Mouse (Mus musculus) ES-Bruce4 (cell line): Measurements from ENCODE around the gene Prmt3. TPM values are rescaled to one million over a fixed set of nuclear protein-coding genes. Genes with fewer than 3 reads are reported as not detected.
A peak's percentile ranks its signal among the peaks of the same experiment; 100 is the strongest.

ENCODE experiments used
- H3K27ac ChIP-seq: 2 replicates; pipeline ENCODE4 v1.5.1; 2012; ENCODE audit warnings: low read length, inconsistent platforms; ENCODE audit not compliant: insufficient read depth
- H3K27me3 ChIP-seq: 2 replicates; pipeline ENCODE4 v1.6.1; 2012; ENCODE audit warnings: mild to moderate bottlenecking, low read length, inconsistent platforms; ENCODE audit not compliant: control insufficient read depth, poor library complexity, insufficient read depth, severe bottlenecking
- H3K36me3 ChIP-seq: 2 replicates; pipeline ENCODE4 v1.6.1; 2012; ENCODE audit warnings: inconsistent platforms, mild to moderate bottlenecking, low read length, moderate library complexity; ENCODE audit not compliant: control insufficient read depth, poor library complexity, insufficient read depth, severe bottlenecking
- H3K4me1 ChIP-seq: one replicate; pipeline ENCODE4 v1.8.1; 2011; ENCODE audit warnings: low read length; ENCODE audit not compliant: control insufficient read depth, insufficient read depth
- H3K4me3 ChIP-seq: 2 replicates; pipeline ENCODE4 v1.5.1; 2011; ENCODE audit warnings: low read depth, mild to moderate bottlenecking, low read length
- H3K9ac ChIP-seq: 2 replicates; pipeline ENCODE4 v1.6.1; 2012; ENCODE audit warnings: low read depth, mild to moderate bottlenecking, inconsistent platforms; ENCODE audit not compliant: poor library complexity, severe bottlenecking
- H3K9me3 ChIP-seq: replicated peaks from 2 replicates; pipeline ENCODE4 v1.6.1; 2012; ENCODE audit warnings: mild to moderate bottlenecking, low read length, inconsistent platforms; ENCODE audit not compliant: control insufficient read depth, poor library complexity, insufficient read depth, severe bottlenecking
- CTCF ChIP-seq: IDR thresholded peaks from one replicate; pipeline ENCODE4 v1.8.1; 2011; ENCODE audit warnings: low read depth, low read length
- EP300 ChIP-seq: IDR thresholded peaks from 2 replicates; pipeline ENCODE4 v1.6.1; 2011; ENCODE audit warnings: low read depth, low read length; ENCODE audit not compliant: insufficient read depth
- POLR2A ChIP-seq: IDR thresholded peaks from one replicate; pipeline ENCODE4 v1.8.1; 2011; ENCODE audit warnings: low read length; ENCODE audit not compliant: insufficient read depth
- polyA plus RNA-seq: library from polyadenylated mRNA; stranded (reverse); fragments of >200 nt; gene quantifications from 2 replicates; pipeline ENCODE4 v1.2.4, GENCODE M21; 2011; ENCODE audit warnings: low read depth; ENCODE audit not compliant: missing spikeins, insufficient read depth, insufficient read length

Prmt3 gene
- polyA plus RNA-seq, 1 experiment = 83.3 TPM

DNA sequence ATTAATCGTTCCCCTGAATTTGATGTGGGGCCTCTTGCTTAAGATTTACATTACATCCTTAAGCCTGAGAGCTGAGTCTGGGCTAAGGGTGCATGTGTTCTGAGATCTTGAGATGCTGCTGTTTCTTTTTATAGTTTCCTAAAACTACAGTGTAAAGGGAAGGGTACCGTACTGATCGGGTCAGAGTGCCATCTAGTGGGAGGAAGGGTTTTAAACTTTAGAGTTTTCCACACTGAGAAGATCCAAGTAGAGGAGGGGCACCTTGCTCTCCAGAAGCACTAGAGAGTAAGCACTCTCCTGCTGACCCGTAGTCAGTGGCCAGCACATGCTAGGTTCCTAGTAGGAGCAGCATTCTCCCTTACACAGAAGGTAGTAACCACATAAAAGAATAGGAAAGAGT, 33.2 kb downstream of the Prmt3 start:
- Histone ChIP-seq H3K9ac (no peak overlapping the region), H3K36me3 (peaks cover 43% of the 10 kb centered on the region), H3K27ac (no peak overlapping the region), H3K4me3 (no peak overlapping the region), H3K4me1 (no peaks in the 10 kb centered on the region), H3K27me3 (no peaks in the 10 kb centered on the region), H3K9me3 (no peaks in the 10 kb centered on the region)
- TF ChIP-seq CTCF (peak; percentile 4), EP300 (no peak)

DNA sequence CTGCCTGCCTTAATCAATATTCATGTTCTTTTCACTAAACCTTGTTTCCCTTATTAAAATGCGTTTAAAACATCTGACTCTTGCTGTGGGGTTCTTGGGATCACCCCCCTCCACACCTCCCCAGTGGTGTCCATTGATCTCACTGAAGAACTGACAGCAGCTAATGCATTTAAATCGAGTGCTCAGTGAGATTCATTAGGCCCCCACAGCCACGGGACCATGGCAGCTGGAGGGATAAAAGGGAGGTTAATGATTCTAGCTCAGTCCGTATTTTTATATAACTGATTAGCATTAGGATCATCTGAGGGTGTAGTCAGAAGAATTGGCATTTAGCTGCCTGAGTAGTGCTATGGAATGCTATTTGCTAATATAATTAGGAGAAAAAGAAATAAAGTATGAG, 41.2 kb downstream of the Prmt3 start:
- Histone ChIP-seq H3K4me3 (no peak overlapping the region), H3K4me1 (no peaks in the 10 kb centered on the region), H3K27me3 (no peaks in the 10 kb centered on the region), H3K36me3 (peaks cover 23% of the 10 kb centered on the region), H3K9me3 (no peaks in the 10 kb centered on the region), H3K9ac (no peak overlapping the region), H3K27ac (no peak overlapping the region)
- TF ChIP-seq POLR2A = no peak
- TF ChIP-seq EP300 = no peak
- no peak for TF ChIP-seq CTCF

DNA sequence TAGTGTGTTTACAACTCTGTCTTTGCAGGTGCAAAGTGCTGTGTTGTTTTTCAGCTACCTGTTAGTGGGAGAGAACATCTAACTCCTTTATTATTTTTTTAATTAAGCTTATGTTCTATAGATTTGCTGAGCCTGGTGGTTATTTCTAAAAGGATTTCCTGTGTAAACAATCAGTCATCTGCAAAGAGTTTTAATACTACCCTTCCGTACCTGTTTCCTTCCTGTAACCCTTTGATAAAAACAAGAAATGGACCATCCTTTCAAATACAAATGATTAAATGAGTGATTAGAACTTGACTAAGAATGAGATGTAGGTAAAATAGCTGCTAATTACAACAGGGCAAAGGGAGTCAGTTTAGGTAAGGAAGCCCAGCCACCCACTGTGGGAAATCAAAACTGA, 43.2 kb downstream of the Prmt3 start:
- Histone ChIP-seq H3K4me1 (no peaks in the 10 kb centered on the region), H3K9ac (no peak overlapping the region), H3K27me3 (no peaks in the 10 kb centered on the region), H3K9me3 (no peaks in the 10 kb centered on the region), H3K36me3 (peaks cover 18% of the 10 kb centered on the region), H3K4me3 (no peak overlapping the region), H3K27ac (no peak overlapping the region)
- TF ChIP-seq POLR2A = no peak
- no peak for TF ChIP-seq CTCF
- TF ChIP-seq EP300 = no peak

DNA sequence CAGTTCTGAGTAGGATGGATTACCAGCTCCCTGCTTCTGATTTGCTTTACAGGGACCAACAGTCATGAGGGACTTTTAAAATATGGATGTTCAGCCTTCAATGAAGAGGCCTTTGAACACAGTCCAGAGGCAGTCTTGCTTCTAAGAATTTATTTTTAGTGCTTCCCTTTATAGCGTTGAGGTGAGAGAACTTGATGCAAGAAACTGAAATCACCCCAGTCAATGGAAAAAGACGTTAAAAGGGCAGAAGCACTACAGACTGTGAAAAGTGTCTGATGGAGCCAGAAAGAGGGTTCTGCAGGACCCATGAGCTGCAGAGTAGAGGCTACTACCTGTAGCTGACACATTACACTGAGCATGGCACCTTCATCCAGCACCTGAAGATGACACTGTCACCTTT, 43.9 kb downstream of the Prmt3 start:
- no peak overlapping the region for H3K9ac ChIP-seq
- no peak overlapping the region for H3K4me3 ChIP-seq
- no peaks in the 10 kb centered on the region for H3K9me3 ChIP-seq
- H3K36me3 ChIP-seq = peaks cover 24% of the 10 kb centered on the region
- TF ChIP-seq EP300 (no peak), CTCF (no peak), POLR2A (no peak)
- H3K27ac ChIP-seq = no peak overlapping the region
- no peaks in the 10 kb centered on the region for H3K27me3 ChIP-seq
- no peaks in the 10 kb centered on the region for H3K4me1 ChIP-seq

DNA sequence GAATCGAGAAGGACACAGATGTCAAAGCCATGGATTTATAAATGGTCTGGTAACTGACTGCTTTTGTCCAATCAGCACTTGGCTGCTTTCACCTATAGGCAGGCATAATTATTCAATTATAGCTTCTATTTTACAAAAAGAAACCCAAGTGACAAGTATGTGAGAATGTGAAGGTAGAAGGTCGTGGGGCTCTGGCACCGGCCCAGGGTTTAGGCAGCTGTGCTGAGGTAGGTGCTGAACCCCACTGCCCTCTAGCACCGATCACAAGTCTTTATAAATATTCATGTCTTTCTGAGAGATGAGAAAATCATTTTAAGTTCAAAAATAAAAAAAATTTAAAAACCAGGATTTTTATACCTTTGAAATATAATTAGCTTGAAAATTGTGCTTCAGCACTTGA, 45.4 kb downstream of the Prmt3 start:
- Histone ChIP-seq H3K36me3 (peaks cover 32% of the 10 kb centered on the region), H3K4me3 (no peak overlapping the region), H3K4me1 (no peaks in the 10 kb centered on the region), H3K27me3 (no peaks in the 10 kb centered on the region), H3K9me3 (no peaks in the 10 kb centered on the region), H3K9ac (no peak overlapping the region), H3K27ac (no peak overlapping the region)
- TF ChIP-seq POLR2A (no peak), CTCF (no peak), EP300 (no peak)

DNA sequence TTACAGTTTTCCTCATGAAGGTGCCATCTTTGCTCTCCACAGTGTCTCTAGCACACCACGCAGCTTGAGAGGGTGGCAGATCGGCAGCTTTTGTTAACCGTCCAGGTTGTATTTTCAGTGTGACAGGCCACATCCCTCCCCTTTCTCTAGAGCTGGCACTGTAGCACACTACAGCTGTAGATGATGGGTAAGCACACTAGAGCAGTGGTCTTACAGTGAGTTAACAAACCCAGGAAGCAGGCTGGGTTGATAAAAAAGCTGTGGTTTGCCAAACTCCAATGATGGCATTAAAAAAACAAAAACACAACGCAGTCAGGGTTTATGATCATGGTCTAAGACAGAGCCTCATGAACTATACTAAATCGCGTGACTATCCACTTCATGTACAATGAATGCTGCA, 45.9 kb downstream of the Prmt3 start:
- Histone ChIP-seq H3K4me3 (no peak overlapping the region), H3K9me3 (no peaks in the 10 kb centered on the region), H3K36me3 (peaks cover 35% of the 10 kb centered on the region), H3K4me1 (no peaks in the 10 kb centered on the region), H3K27ac (no peak overlapping the region), H3K27me3 (no peaks in the 10 kb centered on the region), H3K9ac (no peak overlapping the region)
- TF ChIP-seq POLR2A (no peak), CTCF (no peak), EP300 (no peak)
